Mouse (Mus musculus) T-helper 17 cell (primary cell): Measurements from ENCODE around the gene Lyg2.

ENCODE experiments used
- in situ Hi-C, 2 experiments: fragments of 300-600 bp; cut with MboI, MseI; formaldehyde crosslinking; loops; 1 replicate in 1 of 2; 2 replicates in 1 of 2; pipeline ENCODE4 v1.15.1; 2025; ENCODE audit warnings: high pct_unique_total_duplicates in 2 of 2

The Lyg2 gene

DNA sequence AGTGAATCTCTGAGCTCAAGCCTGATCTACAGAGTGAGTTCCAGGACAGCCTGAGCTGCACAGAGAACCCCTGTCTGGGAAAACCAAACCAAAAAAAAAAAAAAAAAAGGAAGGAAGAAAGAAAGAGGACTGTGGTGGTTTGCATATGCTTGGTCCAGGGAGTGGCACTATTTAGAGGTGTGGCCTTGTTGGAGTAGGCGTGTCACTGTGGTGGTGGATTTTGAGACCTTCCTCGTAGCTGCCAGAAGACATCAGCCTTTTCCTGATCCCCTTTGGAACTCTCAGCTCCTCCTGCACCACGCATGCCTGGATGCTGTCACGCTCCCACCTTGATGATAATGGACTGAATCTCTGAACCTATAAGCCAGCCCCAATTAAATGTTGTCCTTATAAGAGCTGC is 32.9 kb downstream of the Lyg2 start:
- in situ Hi-C loops = no loop called here

DNA sequence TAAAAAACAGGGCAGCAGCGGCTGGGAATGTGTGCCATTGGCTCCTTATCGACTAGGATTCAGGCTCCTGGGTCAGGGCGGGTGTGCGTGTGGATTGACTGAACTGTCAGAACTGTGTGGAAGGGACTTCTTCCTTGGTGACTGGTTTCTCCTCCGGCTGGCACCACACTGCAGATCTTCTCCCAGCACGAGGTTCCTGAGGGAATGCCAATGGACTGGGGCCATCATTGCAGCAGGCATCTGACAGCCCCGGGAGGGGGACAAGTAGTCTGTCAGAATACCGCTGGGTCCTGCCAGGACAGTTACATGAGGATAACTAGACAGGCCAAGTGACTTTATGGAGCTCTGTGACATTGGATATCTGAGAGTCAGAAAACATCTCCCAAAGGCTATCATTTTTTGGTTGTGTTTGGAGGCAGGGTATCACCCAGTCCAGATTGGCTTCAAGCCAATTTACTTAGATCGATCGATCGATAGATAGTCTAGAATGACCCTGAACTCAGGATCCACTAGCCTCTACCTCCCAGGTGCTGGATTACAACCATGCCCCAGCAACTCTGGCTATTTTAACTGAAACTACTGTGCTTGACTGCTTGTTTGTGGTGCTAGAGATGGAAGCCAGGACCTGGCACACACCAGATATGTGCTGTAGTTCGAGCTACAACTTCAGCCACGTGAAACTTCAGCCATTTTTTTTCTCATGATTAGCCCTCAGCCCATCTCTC is 38.4 kb downstream of the Lyg2 start:
- in situ Hi-C loops = loop anchor here (5.0 to 10.0 kb wide), 2 partner anchors 573 to 586 kb away; no protein-coding TSS in a partner anchor

DNA sequence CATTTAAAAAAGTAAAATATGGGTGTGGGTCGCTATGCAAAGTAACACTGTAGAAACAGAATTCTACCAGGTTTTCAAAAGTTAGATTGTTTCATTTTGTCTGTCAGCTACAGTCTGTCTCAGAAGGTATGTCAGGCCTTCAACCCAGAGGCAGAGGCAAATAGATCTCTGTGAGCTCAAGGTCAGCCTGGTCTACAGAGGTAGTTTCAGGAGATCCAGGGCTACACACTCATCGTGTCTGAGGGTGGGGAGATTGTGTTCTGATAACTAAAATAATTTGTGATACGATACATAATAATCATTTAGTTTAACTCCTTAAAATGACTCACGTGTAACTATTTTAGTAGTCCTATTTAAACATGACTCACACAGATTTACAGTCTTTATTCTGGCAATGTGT is 43.1 kb downstream of the Lyg2 start:
- in situ Hi-C loops = loop anchor here in 1 of 2 experiments (10.0 to 25.0 kb wide), 2 partner anchors 568 to 961 kb away; no protein-coding TSS in a partner anchor

DNA sequence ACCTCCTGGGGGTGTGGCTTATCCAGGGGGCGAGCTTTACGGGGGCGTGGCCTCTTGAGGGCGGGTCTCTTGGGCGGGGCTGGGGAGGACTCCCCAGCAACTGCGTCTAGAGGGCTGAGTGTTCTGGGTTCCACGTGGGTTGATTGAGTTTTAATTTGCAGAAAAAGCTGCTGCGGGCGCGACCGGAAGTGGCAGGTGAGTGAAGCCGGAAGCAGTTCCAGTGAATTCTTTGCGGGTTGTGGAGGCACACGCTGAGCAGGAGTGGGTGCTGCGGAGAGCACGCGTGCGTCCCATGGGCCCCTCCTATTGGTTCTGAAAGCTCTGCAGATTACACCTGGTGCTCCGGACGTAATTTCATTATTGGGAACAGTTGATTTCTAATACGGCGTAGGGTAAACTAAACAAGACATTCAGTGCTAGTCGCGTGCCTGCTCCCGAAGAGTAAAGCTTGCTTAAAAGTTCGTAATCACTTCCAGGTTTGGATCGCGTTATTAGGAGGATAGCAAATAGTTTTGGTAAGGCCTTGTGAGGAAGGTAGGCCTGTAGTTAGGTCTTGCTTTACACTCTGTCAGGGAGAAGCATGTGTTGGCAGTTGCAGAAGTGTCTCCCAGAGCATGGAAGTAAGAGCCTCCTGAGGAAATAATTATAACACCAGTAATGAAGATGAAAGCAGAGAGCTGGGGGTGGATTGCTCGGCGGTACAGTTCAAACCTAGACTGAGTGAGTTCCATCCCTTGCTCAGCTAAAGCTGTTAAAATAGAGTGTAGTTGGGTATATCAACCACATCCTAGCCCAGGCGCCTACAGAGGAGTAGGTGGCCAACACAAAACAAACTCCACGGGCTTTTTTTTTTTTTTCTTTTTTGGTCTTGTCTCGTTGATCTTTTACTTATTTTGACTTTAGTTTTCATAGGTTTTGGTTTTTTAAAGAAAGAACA is 43.9 kb downstream of the Lyg2 start:
- in situ Hi-C loops = loop anchor here in 1 of 2 experiments (10.0 to 25.0 kb wide), 2 partner anchors 568 to 960 kb away; no protein-coding TSS in a partner anchor

DNA sequence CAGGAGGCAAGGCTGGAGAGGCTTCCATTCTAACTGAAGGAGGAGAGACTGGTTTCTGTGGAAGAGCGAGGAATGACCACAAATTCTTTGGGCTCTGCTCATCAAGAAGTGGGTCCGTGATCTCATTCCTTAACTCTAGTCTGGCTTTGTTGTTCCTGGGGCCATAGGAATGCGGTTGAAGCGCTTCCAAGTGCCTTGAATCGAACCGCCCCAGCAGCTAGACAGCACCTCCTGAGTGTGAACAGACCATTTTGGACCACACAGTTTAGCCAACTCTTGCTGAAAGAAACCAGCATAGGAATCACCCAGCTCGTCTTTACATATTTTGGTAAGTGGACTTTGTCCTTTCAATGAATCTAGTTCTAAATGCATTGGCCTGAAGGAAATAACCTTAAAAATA is 44.6 kb downstream of the Lyg2 start, which contains the start of gene Lipt1:
Gene Lipt1, plus strand, starts transcription at position 35 of the 400 bp plus-strand sequence.
- in situ Hi-C loops = loop anchor here in 1 of 2 experiments (10.0 to 25.0 kb wide), 2 partner anchors 567 to 959 kb away; no protein-coding TSS in a partner anchor

DNA sequence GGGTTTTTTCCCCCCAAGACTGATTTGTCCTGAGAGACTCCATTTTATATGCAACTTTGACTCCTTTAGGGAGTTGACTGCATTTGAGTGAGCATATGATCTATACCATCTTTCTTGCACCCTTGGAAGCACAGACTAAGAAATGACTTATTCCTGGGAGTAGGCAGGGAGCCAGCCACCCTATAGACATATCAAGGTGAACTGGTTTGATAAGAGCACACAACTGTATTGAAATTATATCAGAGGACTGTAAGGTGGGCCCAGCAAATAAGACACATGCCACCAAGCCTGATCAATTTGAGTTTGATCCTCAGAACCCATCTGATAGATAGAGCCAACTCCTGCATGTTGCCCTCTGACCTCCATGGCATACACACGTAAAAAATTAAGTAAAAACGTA is 46.9 kb downstream of the Lyg2 start:
- in situ Hi-C loops = loop anchor here (5.0 to 25.0 kb wide), 2 partner anchors 192 to 957 kb away; no protein-coding TSS in a partner anchor

DNA sequence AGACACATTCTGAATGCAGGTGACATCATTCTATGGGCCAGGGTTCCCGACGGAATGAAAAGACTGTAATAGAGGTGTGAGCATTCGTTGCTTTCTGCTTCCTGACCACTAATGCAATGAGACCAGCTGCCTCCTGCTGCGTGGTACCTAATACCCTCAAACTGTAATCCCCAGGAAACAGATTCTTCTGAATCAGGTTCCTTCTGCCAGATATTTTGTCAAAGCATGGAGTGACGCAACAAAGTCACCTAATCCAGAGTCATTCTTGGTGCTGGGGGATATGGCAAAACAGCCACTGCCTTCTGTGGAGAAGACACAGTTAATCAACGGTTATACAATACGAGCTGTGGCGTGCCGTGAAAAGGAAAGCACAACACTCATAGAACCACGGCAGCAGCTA is 47.7 kb downstream of the Lyg2 start:
- in situ Hi-C loops = loop anchor here (5.0 to 25.0 kb wide), 2 partner anchors 191 to 956 kb away; no protein-coding TSS in a partner anchor

DNA sequence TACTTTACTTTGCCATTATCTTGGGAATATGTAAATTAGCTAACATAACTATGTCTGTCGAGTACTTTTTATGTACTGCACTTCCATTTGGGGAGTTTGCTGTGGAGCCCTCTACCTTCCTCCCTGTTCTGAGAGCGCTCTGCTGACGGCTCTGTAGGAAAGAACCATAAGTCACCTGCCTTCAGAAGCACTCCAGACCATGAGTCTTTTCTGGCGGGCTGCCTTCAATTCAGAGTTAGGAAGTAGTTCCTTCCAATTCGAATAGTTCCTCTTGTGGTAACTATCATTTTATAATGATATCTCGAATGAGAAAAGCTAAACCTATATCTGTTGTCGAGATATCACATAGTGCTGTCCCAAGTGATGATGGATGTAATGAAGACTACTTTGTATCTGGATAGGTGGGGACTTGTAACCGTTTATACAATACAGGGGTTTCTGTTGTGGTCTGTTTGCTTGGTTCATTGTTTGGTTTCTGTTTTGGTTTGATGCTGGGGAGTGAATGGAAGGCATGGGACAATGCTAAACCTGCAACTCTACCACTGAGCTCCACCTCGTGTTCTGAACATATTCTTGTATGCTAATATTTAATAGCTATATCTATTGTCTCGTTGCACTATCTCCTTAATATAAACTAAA is 48.5 kb downstream of the Lyg2 start:
- in situ Hi-C loops = loop anchor here (5.0 to 25.0 kb wide), 2 partner anchors 191 to 956 kb away; no protein-coding TSS in a partner anchor

DNA sequence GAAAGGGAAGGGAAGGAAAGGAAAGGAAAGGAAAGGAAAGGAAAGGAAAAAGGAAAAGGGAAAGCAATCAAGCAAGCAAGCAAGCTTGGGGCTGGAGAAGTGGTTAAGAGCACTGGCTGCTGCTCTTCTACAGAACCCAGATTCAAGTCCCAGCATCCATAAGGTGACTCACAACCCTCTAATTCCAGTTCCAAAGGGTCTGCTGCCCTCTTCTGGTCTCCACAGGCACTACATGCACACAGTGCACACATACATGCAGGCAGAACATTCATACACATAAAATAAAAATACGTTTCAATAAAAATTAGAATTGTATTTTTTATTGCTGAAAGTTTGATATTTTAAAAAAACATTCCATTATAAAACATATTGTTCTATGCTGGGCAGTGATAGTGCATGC is 49.2 kb downstream of the Lyg2 start:
- in situ Hi-C loops = loop anchor here (5.0 to 25.0 kb wide), 2 partner anchors 190 to 955 kb away; no protein-coding TSS in a partner anchor

DNA sequence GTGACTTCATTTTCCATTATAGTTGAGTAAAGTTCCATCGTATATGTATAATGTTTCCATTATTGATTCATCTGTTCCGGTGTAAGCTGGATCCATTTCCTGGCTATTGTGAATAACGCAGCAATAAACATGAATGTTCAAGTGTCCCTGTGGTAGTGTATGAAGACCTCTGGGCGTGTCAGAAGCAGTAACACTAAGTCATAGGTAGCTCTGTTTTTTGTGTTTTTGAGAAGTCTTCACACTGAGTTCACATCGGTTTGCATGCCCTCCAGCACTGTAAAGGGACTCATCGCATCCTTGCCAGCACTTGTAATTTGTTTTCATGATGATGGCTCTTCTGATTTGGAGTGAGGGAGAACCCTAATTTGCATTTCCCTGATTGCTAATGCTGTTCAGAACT is 50.0 kb downstream of the Lyg2 start, which contains the start of gene Tsga10:
Gene Tsga10, minus strand, starts transcription at position 144 of the 400 bp plus-strand sequence.
- in situ Hi-C loops = loop anchor here (5.0 to 25.0 kb wide), 2 partner anchors 189 to 954 kb away; no protein-coding TSS in a partner anchor

DNA sequence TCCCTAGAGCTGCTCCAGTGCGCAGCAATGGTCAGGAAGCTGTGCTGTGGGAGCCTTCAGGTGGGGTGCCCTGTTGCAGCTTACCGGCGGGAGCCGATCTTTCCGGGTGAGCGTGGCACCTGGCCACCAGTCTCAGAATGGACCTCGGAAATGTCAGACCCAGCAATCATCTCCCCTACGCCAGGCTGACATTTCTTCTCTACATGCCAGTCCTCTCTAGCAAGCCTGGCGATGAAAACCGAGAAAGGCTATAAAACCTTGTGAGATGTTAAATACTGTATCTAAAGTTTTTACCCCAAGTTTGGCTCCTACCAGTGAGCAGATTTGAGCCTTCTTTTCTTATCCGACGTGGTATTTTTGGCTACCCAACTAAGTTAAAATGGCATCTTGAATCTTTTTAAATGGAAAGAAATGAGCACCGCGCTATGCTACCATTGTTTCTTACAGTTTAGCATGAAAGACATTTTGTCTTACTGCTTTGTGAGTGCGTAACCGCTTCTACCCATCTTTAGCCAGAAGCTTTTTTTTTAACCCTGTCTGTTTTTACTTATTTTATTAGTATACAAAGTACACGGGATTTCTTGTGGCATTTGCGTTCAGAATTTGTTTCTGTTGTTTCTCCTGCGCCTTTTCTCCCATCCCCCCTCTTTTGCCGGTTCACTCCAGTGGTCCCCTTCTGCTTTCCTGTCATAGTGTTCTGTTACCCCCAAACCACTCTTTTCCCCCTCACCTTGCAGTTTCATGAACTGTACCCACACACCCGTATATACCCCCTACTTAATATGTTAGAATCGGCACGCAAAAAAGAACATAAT is 50.7 kb downstream of the Lyg2 start:
- in situ Hi-C loops = loop anchor here (5.0 to 25.0 kb wide), 2 partner anchors 188 to 953 kb away; no protein-coding TSS in a partner anchor

DNA sequence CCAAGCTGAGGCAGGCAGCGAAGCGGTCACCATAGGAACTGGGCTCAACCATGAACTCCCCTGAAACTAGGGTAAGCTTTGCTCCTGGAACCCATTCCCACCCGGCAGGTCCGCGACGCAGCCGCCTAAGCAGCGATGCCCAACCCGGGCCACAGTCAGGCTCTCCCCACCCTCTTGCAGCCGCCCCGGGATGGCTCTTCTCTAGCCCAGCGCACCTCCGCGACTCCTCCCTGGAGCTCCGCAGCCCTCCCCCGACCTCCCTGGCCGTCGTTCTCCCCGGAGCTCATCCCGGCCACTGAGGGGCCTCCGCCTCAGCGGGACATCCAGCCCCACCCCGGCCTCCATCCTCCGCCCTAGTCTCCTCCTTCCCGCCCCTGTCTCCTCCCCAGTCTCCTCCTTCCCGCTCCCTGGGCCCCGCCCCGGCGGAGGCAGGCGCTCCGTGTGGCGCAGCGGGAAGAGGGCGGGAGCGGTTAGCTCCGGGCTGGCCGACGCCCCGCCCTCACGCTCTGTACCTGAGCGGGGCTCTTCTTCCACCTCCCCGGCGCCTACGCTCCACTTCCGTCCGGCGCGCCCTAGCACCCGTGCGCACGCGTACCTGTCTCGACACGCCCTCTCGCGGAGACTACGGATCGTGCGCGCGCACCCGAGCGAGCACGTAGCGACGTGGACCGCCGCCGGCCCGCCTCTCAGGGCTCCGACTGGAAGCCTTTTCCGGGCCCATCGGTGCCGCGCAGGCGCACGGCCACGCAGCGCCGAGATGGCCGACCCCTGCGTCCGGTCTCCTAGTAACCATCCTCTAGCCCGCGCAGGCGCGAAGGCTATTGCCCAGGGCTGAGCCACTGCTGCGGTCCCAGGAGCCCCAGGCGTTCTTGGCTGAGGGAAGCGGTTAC is 51.5 kb downstream of the Lyg2 start:
- in situ Hi-C loops = loop anchor here (5.0 to 25.0 kb wide), 2 partner anchors 187 to 952 kb away; no protein-coding TSS in a partner anchor
